Mouse (Mus musculus): ENCODE data around the gene Tgtp2.
"Not testable (repeated sequence)": the region's sequence is repeated elsewhere in the genome, so short reads cannot be mapped to it uniquely, and the experiment has no call there.

Gene Tgtp2

DNA sequence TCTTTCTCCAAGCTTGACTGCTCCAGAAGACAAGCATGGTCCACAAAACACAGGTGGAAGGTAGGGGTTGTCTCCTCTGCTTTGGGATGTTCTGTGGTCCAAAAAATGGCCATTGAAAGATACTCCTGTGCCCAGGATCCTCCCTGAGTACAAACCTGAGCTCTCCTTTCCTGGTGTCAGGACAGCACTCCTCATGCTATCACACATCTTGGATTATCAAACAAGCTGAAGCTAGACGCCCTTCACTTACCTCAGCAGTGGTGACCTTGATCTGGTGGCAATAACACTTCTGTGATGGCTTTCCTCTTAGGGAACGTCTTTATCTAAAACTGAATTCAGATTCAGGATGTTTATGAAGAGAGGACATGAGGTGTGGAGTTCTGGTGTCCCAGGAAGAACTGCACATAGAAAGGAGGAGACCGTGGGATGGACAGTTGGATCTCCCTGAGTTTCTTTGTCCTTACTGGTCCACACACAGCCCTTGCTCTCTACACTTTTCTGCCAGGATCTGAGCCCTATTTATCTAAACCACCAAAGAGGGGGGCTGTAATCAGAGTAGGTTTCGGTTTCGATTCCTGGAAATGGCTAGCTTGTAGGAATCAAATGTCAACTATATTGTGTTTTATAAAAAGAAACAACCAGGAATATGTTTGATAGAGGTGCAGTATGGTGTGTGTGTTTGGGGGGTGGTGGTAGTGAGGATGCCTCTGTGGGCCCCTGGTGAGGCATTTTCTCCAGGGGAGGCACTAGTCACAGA lies at the start of gene Tgtp2:
Gene Tgtp2 (minus strand): TSS at position 494 of the 757 bp plus-strand sequence.
- DNase-seq (ENCODE audit: low spot score): not testable (repeated sequence)

- DNase-seq (ENCODE audit: low spot score): no peak
Measured at GRCm38 (mm10) chr11:49112624-49113219, 48.7 kb upstream of the Tgtp2 start.

DNA sequence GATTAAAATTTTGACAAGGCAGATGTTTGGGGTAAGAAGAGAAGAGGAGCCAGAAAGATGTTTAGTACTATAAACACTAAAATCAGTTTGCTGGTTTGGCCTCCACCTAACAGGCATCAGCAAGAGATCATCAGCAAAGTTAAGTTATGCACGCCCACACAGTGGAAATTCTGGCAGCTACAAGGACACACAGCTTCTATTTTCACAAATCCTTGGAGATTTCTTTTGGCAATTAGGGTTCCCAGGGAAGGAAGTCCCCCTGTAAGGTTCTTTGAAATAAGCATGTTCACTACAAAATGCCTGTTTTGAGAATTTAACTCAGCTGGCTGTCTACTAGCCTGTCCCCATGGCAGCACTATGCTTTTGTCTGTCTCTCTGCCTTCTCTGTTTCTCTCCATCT lies 47.0 kb upstream of the Tgtp2 start:
- DNase-seq (ENCODE audit: low spot score): no peak

GRCm38 (mm10) chr11:49108833-49109232 lies 44.8 kb upstream of the Tgtp2 start:
- no peak for DNase-seq (ENCODE audit: low spot score)

DNA sequence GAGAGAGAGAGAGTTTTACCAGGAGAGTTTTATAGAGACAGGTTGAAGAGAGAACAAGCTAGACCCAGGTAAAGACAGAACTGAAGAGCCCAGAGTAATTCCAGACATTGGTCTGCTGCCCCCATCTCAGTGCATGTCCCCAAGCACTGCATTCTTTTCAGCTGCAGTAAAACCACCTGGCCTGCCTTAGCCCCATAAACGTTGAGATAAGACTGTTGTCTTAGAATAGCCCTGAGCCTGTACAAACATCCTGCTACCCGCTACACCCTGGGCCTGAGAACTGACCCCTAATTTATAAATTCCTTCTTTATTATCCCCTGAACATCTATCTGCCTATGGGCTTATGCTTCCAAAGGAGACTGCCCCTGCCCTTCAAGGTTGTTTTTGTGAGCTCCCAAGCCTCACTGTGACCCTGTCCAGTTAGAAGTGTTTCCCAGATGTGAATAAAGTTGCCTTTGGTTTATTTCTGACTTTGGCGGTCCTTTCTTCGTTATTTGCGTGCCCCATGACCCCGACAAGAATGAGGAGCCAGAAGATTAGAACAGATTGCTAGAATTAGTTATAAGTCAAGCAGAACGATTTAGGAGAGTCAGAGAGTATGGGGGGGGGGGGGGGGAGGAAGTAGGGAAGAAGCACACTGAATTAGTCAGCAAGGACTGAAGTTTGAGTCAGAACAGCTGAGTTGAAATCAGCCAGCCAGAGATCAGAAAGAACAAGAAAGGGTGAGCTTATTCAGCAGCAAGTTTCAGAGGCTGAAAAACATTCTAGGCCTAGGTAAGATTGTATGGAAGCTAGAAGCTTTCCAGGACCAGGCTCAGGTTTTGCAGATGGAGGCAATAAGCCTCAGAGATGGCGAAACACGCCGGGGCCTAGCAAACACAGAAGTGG lies 43.9 kb upstream of the Tgtp2 start:
- no peak for DNase-seq (ENCODE audit: low spot score)

- no peak for DNase-seq (ENCODE audit: low spot score)
Measured at GRCm38 (mm10) chr11:49105752-49106151, 41.7 kb upstream of the Tgtp2 start.

- DNase-seq (ENCODE audit: low spot score): peak; percentile 95
Measured at GRCm38 (mm10) chr11:49103047-49103693, 39.2 kb upstream of the Tgtp2 start.

GRCm38 (mm10) chr11:49101500-49101899 lies 37.5 kb upstream of the Tgtp2 start:
- no peak for DNase-seq (ENCODE audit: low spot score)

- no peak for DNase-seq (ENCODE audit: low spot score)
Measured at GRCm38 (mm10) chr11:49100409-49100808, 36.4 kb upstream of the Tgtp2 start.

GRCm38 (mm10) chr11:49095367-49095766 lies 31.4 kb upstream of the Tgtp2 start:
- no peak for DNase-seq (ENCODE audit: low spot score)

DNA sequence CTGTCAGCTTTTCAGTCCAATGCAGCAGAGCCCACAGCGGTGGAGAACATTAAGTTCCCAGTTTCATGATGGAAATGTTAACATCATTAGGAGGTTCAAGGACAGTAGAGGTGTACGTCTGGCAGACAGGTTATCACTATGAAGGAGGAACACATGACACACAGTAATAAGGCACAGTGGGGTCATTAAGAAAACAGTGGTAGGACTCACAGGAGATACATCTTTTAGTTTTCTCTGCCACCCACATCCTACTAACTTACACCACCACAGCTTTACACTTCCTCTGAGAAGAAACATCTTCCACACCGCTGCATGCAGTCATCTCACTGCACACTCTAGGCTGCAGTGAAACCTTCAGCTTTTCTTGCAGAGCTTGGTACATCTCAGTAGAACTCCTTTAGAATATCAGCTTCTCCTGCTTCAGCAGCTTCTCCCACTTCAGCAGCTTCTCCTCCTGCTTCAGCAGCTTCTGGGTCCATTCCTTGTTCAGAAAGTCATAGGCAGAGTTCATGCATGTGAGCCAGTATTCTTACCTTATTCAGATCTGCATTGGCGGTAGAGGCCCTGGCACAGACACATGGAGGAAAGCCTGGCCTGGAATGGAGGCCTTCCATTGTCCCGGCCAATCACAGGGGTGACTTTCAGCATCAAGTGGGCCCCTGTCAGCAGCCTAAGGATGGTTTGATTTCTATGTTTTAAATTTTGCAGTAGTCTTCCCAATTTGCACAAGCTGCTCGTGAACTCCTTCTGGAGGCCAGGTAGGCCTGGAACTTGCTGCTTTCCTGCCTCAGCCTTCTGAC lies 30.1 kb upstream of the Tgtp2 start:
- no peak for DNase-seq (ENCODE audit: low spot score)

- DNase-seq (ENCODE audit: low spot score): no peak
Measured at GRCm38 (mm10) chr11:49092786-49093185, 28.8 kb upstream of the Tgtp2 start.

GRCm38 (mm10) chr11:49092053-49092586 lies 28.1 kb upstream of the Tgtp2 start:
- DNase-seq (ENCODE audit: low spot score): no peak

DNA sequence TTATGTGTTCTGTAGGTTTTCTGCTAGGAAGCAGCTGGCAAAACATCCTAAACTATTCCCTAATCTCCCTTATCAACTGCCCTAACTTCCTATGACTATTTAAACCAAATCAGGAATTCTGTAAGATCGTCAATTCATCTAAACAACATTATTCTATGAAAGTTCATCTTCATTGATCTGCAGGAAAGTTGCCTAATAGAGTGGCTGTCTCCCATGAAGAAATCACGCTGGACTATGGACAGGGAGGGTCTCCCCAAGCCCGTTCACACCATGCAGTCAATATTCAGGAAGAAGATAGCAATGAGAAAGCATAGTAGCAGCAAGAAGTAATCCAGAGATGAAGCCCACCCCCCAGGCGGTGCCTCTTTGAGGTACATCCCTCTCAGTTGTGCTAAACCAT lies 27.2 kb upstream of the Tgtp2 start:
- DNase-seq (ENCODE audit: low spot score): no peak

- DNase-seq (ENCODE audit: low spot score): no peak
Measured at GRCm38 (mm10) chr11:49090551-49090950, 26.5 kb upstream of the Tgtp2 start.

- no peak for DNase-seq (ENCODE audit: low spot score)
Measured at GRCm38 (mm10) chr11:49089735-49090507, 25.9 kb upstream of the Tgtp2 start.

DNA sequence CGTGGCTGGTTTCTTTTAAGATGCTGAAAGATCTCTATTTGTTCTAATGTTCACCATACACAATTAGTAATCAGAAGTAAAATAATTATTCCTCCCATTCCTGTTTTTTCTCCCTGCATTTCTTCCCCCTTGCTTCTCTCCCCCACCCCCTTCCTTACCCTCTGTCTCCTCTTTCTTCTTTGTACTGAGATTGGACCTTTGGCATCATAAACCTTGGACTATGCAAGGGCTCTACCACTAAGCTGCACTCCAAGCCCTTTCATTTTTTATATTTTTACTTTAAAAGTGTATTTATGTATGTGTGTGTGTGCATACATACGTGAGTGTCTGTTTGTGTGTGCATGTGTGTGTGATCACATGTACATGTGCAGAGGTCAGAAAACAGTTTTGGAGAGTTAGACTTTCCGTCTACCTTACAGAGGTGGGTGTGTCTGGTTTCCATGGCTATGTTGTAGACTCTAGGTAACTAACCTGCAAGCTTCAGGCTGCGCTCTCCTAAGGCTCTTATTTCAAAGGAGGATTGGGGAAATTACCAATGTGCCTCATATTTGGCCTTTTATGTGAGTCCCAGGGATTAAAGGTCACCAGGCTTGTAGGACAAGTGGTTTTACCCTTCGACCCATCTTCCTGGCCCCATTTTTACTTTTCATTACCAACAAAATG lies 25.1 kb upstream of the Tgtp2 start:
- no peak for DNase-seq (ENCODE audit: low spot score)

GRCm38 (mm10) chr11:49087830-49088616 lies 24.0 kb upstream of the Tgtp2 start:
- no peak for DNase-seq (ENCODE audit: low spot score)

- no peak for DNase-seq (ENCODE audit: low spot score)
Measured at GRCm38 (mm10) chr11:49086858-49087361, 22.9 kb upstream of the Tgtp2 start.
